Mouse (Mus musculus): Measurements from ENCODE around the gene Olfr729.

Olfr729 gene

DNA sequence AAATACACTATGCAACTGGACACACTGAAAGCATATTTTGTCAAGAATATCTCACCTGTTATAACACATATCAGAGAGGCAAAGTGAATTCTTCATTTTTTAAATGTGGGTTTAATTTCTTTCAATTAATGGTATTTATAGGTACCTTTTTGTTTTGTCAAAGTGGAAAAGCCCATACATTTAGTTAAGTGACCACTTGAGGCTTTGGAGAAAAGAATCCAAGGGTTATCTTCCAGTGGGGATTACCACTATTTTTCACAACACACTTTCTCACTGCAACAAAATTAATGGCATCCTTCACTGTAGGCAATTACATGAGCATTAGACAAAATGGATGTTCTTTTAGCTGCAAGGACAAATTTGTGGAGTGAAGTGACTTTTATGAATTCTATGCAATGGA lies at the start of gene Olfr729:
Gene Olfr729, minus strand, starts transcription at position 101 of the 400 bp plus-strand sequence.
- no peak for DNase-seq (ENCODE audit: low read depth)

- DNase-seq (ENCODE audit: low read depth): no peak
Observed at GRCm38 (mm10) chr14:50188098-50188497, 35.4 kb upstream of the Olfr729 start, which contains the start of gene Olfr730. Olfr730 (minus strand) TSS chr14:50188198.

DNA sequence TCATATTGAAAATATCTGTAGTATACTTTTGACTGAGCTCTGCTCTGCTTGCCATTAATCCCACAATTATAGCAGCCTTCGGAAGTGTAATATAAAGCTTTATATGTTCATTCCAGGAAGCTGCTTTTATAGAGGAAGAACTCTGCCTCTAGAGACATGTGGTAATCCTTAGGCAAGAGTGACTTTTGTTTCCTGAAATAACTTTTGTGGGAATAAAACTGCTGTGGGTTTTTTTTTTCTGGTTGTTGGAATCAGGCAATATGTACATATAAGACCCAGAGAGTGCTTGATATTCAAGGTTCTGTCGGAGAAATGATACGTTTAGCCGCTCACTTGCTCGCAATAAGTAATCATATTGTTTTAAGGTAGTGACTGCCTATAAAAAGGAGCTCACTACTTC lies 10.1 kb downstream of the Olfr729 start, which contains the start of gene Olfr728:
Gene Olfr728, minus strand, starts transcription at position 101 of the 400 bp plus-strand sequence.
- no peak for DNase-seq (ENCODE audit: low read depth)

DNA sequence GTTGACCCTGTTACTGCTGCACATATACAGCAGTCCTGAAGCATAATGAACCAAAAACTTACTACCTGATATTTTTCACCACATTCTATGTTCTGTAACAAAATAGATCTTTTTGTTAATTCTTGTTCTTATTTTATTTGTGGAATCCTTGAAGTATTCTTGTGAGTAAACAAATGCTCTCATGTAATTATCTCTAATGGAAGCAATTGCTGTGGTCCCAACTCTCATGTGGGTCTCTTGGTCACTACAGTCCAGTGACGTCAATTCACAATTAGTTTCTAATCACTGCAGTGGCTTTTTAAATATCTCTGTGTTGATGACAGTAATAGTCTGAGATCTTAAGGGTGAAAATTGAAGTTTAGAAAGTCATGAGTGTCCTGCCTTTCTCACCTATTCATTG lies 29.8 kb downstream of the Olfr729 start, which contains the start of gene Olfr727:
Gene Olfr727, plus strand, starts transcription at position 301 of the 400 bp plus-strand sequence.
- DNase-seq (ENCODE audit: low read depth): no peak

All from c-Kit-positive CD71-negative TER-119-negative erythroid progenitor cells, embryonic 14.5 days (primary cell).